Mouse (Mus musculus) thymus, postnatal 4 days (tissue): Measurements from ENCODE around the gene Xpo6.

ENCODE experiments used
- DNase-seq: peaks from one replicate; pipeline ENCODE4 v3.0.0; 2021

Xpo6 gene

DNA sequence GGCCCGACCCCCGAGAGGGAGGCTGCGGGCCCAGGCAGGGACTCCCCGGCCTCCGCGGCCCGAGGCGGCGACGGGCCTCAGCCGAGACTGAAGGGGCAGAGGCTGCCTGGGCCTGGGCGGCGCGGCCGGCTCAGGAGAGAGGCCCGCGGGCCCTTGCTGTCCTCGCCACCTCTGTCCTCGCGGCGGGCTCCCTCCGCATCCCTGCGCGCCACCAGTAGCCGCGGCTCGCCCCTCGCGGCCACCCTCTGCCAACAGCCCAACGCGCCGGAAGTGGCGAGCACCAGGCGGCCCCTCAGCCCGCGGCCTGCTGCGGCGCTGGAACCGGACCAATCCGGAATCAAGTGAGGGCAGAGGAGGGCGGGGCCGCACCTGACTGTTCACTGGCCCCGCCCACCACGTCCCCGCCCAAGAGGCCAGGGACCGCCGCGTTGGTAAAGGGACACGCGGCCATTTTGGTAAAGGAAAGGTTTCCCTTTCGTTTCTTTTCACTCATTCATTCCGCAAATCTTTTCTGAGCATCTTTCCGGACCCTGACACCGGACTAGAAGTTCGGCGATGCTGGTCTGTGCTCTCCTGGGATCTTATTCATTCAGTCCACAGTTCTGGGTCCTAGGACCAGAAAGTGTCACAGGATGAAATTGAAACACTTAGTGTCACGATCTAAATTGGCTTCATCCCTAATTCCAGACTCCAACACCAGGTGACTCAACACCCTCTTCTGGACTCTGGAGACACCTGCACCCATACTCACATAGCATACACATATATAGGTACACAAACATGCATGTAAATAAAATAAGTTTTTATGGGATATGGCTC lies at the start of gene Xpo6:
TSS of gene Xpo6 (minus strand) at position 324 of the 819 bp plus-strand sequence.
- peak; percentile 99 for DNase-seq

- no peak for DNase-seq
These were observed 49.7 kb upstream of the Xpo6 start for GRCm38 (mm10) chr7:126249986-126250385.

DNA sequence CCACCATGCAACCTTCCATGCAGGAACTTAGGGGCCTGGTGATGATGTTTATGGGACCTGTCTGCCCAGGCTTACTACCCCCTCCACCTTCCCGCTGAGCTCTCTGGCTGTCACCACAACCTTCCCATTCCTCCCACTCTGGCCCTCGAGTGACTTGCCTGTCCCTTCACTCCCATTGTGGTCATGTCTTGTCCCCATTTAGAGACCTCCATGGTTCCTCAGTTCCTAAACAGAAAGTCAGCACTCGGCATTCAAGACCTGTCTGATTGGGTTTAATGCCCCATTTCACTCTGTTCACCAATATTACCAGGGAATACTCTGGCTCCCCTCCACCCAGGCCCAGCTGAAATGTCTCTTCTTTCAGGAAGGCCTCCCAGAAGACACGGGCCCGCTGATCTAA lies 48.8 kb upstream of the Xpo6 start:
- no peak for DNase-seq

DNA sequence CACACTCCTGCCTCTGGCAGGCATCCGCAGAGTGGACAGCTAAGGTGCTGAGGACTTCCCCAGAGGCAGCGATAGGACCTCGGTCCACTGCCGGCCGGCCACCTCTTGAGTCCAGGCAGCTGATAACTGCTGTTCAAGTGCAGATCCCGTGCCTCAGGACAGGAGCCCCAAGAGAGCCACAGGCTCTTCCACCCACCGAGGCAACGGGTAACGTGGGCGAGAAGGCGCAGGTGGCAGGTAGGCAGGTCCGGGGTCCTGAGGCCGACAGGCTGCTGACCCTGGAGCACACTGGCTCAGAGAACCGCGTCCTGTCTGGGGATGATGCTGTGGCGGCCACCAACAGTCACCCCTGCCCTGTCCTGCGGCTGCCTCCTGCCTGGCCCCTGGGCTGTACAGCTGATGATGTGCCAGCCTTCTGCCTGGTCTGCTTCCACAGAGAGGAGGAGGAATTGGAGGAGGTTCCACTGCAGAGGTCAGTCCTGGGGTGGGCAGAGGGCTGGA lies 48.4 kb upstream of the Xpo6 start:
- DNase-seq, result no peak

- DNase-seq, result no peak
These were observed 47.8 kb upstream of the Xpo6 start for GRCm38 (mm10) chr7:126248088-126248487.

- DNase-seq, result no peak
These were observed 44.0 kb upstream of the Xpo6 start for GRCm38 (mm10) chr7:126244168-126244750.

DNA sequence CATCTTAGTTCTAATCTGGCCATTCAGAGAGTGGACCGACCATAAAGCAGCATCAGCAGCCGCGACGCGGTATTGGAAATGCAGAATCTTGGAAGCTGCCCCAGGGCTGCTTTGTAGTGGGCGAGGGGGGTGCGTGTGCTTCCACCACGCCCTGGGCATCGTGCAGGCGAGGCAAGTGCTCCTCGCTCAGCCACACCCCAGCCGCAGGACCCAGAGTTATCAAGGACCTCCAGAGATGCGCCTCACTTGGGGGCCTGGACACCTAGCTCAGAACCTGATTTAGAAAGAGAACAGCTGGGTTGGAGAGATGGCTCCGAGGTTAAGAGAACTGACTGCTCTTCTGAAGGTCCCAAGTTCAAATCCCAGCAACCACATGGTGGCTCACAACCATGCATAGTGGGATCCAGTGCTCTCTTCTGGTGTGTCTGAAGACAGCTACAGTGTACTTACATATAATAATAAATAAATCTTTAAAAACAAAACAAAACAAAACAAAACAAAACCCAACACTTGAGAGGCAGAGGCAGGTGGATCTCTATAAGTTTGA lies 40.6 kb upstream of the Xpo6 start:
- DNase-seq, result no peak

GRCm38 (mm10) chr7:126236794-126237192 lies 36.5 kb upstream of the Xpo6 start:
- DNase-seq, result peak; percentile 38

- DNase-seq, result peak; percentile 42
These were observed 35.9 kb upstream of the Xpo6 start for GRCm38 (mm10) chr7:126236083-126236793.

- no peak for DNase-seq
These were observed 34.3 kb upstream of the Xpo6 start for GRCm38 (mm10) chr7:126234611-126235010.

- DNase-seq, result no peak
These were observed 32.2 kb upstream of the Xpo6 start for GRCm38 (mm10) chr7:126232345-126233071.

DNA sequence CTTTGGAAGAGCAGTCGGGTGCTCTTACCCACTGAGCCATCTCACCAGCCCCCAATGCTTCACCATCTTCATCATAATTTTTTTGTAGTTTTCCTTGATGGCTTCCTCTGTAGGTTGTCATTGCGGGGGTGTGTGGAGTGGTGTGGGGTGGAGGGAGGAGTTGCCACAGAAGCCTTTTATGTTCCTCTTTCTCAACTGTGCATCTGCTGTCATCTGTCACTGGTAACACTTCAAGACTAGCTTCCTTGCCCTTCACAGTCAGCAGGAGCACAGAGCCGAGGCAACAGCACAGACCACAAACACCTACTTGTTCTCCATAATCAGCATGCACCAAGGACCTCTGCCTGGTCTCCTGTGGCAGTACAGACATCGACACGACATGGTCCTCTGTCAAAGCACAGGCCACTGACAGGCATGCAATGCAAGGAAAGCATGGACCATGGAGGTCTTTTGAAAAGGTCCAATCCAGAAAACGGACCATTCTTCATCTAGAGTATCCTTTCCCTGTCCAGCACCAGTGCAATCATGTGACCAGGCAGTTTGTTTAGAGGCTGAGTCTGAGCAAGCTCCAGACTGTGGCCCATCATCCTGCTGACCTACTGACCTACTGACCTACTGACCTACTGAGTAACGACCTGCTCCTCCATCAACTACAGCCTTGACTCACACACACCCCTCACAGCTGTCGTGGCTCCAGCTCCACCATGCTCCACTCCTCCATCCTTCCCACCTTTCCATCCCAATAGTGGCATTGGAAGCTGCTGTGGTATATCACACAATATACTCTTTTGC lies 30.3 kb upstream of the Xpo6 start:
- DNase-seq, result peak; percentile 56

DNA sequence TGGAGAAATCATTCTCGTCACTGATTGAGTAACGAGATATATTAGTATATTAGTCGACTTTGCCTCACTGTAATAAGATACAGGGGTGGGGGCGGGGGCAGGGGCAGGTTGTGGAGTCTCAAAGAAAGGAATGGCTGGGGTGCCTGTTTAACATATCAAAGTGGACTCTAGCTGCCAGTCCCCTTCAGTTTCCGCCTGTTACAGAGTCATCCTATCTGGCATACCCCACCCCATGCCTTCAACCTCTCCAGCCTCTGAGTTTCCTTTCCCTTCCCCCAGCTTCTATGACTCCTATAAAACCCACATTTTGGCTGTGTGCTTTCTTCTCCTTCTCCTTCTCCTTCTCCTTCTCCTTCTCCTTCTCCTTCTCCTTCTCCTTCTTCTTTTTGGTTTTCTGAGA lies 25.8 kb upstream of the Xpo6 start:
- no peak for DNase-seq

- DNase-seq, result no peak
These were observed 22.5 kb upstream of the Xpo6 start for GRCm38 (mm10) chr7:126222753-126223152.

DNA sequence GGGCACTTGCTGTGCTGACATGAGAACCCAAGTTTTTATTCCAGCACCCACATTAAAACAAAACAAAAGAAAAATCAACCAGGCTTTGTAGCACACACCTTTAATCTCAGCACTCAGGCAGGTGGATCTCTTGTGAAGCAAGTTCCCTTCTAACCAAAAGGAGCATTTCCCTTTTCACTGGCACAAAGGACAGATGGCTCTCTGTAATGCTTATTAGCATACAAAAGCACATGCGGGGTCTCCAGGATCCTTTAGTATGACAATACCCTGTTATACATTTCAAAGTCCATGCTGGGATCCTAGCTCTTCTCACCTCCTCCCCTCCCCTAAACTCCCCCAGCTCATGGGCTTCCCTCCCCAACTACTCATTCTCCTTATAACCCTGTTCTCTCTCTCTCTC lies 20.3 kb upstream of the Xpo6 start:
- DNase-seq, result no peak

- DNase-seq, result no peak
These were observed 18.0 kb upstream of the Xpo6 start for GRCm38 (mm10) chr7:126218311-126218710.

DNA sequence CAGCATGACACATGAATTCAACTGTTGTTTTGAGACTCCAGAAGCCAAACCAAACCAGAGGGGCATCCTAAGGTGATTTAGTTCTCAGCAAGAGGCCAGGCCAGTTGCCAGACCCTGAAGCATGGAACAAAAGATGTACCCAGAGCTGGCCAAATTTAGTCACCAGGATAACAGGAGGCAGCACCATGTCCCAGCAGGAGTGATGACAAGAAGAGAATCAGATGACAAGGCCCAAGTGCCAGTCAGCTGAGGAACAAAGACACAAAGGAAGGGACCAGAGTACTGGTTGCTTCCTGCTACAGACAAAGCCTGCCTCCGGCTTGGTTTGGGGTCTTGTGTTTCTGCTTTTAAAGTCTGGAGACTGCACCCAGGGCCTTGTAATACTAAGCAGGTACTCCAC lies 16.6 kb upstream of the Xpo6 start:
- DNase-seq, result no peak

DNA sequence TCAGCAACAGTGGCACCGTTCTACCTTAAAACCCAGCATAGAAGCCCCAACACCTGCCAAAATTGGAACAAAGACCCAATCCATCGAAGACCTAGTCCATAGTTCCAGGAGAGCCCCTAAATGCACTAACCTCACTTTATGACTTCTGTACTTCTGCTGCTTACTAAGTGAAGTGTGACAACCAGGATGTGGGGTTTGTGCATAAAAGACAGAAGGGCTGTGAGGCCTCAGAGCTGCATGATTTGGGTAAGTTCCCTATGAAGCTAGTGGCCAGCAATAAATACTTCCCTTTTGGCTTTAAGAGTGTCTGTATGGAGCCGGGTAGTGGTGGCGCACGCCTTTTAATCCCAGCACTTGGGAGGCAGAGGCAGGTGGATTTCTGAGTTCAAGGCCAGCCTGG lies 10.6 kb upstream of the Xpo6 start:
- DNase-seq, result no peak

GRCm38 (mm10) chr7:126200997-126201345 lies 670 bp upstream of the Xpo6 start:
- DNase-seq, result no peak

DNA sequence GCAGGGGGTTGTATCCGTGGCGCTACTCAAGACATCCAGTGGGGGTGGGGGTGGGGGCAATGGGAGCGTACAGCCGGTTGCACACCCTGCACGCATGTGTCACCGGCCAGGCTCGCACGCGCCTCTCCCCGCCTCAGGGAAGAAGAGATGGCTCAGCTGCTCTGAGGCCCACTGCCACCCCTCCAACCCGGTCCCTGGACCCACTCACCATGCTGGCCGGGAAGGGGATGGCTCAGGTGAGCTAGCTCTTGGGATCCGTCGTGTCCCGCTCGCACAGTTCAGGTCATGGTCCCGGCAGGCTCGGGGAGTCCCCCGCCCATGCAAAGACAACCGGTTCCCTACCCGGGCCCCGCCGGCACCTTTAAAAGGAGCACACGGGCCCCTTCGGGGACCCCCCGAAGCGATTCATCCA lies 604 bp downstream of the Xpo6 start:
- peak; percentile 71 for DNase-seq

DNA sequence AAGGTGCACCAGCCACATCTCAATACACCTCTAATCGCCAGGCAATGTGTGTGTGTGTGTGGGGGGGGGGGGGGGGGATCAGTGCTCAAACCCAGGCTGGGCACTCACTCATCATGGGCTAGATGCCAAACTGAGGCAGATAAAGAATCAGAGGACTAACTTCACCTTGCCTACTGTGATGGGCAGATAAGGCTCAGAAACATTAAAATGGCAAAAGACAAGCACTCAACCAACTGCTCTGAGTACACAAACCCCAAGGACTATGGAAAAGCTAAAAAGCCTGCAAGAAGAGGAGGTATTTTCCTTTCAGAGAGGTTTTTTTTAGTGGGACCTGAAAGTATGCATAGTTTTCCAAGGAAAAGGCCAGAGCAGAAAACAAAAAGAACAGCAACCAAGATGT lies 1.4 kb downstream of the Xpo6 start:
- no peak for DNase-seq

- DNase-seq, result no peak
These were observed 6.1 kb downstream of the Xpo6 start for GRCm38 (mm10) chr7:126194175-126194574.
